Mouse (Mus musculus): Measurements from ENCODE around the gene Sgcb. TPM values are rescaled to one million over a fixed set of nuclear protein-coding genes. Genes with fewer than 3 reads are reported as not detected.

Sgcb gene
- total RNA-seq, 1 experiment from 2014 or later, result 26.9 TPM

Other genes with a start within 250 kb of the Sgcb start
- gene Cwh43, start 241.7 kb downstream of the Sgcb start, total RNA-seq (2021), result 0.12 TPM in 1 of 2 replicates, not detected in the other
- 38.0 and 55.6 TPM in 2 replicates for gene Dcun1d4, start 166.8 kb downstream of the Sgcb start, total RNA-seq (2021)
- not detected in 2 replicates for gene Lrrc66, start 15.3 kb downstream of the Sgcb start, total RNA-seq (2021)
- gene Spata18, start 3.6 kb upstream of the Sgcb start, total RNA-seq (2021), result not detected in 2 replicates

All from adrenal gland, postnatal 25 days (tissue).